Mouse (Mus musculus): ENCODE results near the gene Nxf1. TPM values are rescaled to one million over a fixed set of nuclear protein-coding genes. Genes with fewer than 3 reads are reported as not detected.

Gene Nxf1
- polyA plus RNA-seq, 1 experiment from 2014 or later = 168 TPM

- H3K4me2 ChIP-seq (ENCODE audit: low read length) = no peak overlapping the region
- WGBS = 81% methylated on average over 3 of the region's 3 CpGs
- H3K4me3 ChIP-seq (ENCODE audit: low read depth, low read length) = no peak overlapping the region
- DNase-seq (ENCODE audit: low spot score) (no peak), ATAC-seq (replicated peaks; ENCODE audit: low FRiP score, low TSS enrichment, low read depth) (no peak)
- no peaks in the 10 kb centered on the region for H3K27me3 ChIP-seq (replicated peaks; ENCODE audit: control insufficient read depth, insufficient read depth, low read length)
- H3K9ac ChIP-seq (ENCODE audit: low read length) = no peak overlapping the region
- peaks cover 17% of the 10 kb centered on the region for H3K36me3 ChIP-seq (ENCODE audit: control insufficient read depth, insufficient read depth, low read length)
- no peak overlapping the region for H3K27ac ChIP-seq (ENCODE audit: low read depth)
- peaks cover 11% of the 10 kb centered on the region for H3K4me1 ChIP-seq (replicated peaks; ENCODE audit: control insufficient read depth, insufficient read depth, low read length)
- H3K9me3 ChIP-seq (ENCODE audit: control insufficient read depth, low read length) = no peaks in the 10 kb centered on the region
Observed at GRCm38 (mm10) chr19:8734334-8734733, 22.5 kb upstream of the Nxf1 start.

GRCm38 (mm10) chr19:8735389-8736159 lies 21.3 kb upstream of the Nxf1 start, which contains the start of gene Wdr74:
TSS of gene Wdr74 (plus strand) at chr19:8735827.
- Histone ChIP-seq H3K27me3 (replicated peaks; ENCODE audit: control insufficient read depth, insufficient read depth, low read length) (no peaks in the 10 kb centered on the region), H3K9ac (ENCODE audit: low read length) (peak within 1 kb of the TSS; percentile 78), H3K9me3 (ENCODE audit: control insufficient read depth, low read length) (no peaks in the 10 kb centered on the region), H3K4me1 (replicated peaks; ENCODE audit: control insufficient read depth, insufficient read depth, low read length) (peaks cover 14% of the 10 kb centered on the region), H3K27ac (ENCODE audit: low read depth) (peak within 1 kb of the TSS; percentile 51; the same call in 1 of the 2 replicates), H3K36me3 (ENCODE audit: control insufficient read depth, insufficient read depth, low read length) (peaks cover 30% of the 10 kb centered on the region), H3K4me2 (ENCODE audit: low read length) (peak within 1 kb of the TSS; percentile 90), H3K4me3 (ENCODE audit: low read depth, low read length) (peak within 1 kb of the TSS; percentile 97)
- WGBS = under 1% methylated on average over 32 of the region's 32 CpGs
- peak; percentile 89 for ATAC-seq (replicated peaks; ENCODE audit: low FRiP score, low TSS enrichment, low read depth)
- DNase-seq (ENCODE audit: low spot score) = peak; percentile 97

- Histone ChIP-seq H3K27me3 (replicated peaks; ENCODE audit: control insufficient read depth, insufficient read depth, low read length) (no peaks in the 10 kb centered on the region), H3K4me2 (ENCODE audit: low read length) (peak overlapping the region; percentile 90), H3K9ac (ENCODE audit: low read length) (peak overlapping the region; percentile 78), H3K4me1 (replicated peaks; ENCODE audit: control insufficient read depth, insufficient read depth, low read length) (peaks cover 16% of the 10 kb centered on the region), H3K36me3 (ENCODE audit: control insufficient read depth, insufficient read depth, low read length) (peaks cover 30% of the 10 kb centered on the region), H3K27ac (ENCODE audit: low read depth) (peak overlapping the region; percentile 51; the same call in 1 of the 2 replicates), H3K9me3 (ENCODE audit: control insufficient read depth, low read length) (no peaks in the 10 kb centered on the region), H3K4me3 (ENCODE audit: low read depth, low read length) (peak overlapping the region; percentile 97)
- no peak; the same call in 1 of the 2 replicates for ATAC-seq (replicated peaks; ENCODE audit: low FRiP score, low TSS enrichment, low read depth)
- WGBS = 2% methylated on average over 11 of the region's 11 CpGs
- no peak for DNase-seq (ENCODE audit: low spot score)
Observed at GRCm38 (mm10) chr19:8736160-8736467, 20.8 kb upstream of the Nxf1 start.

- 88% methylated on average over 7 of the region's 7 CpGs for WGBS
- Histone ChIP-seq H3K9ac (ENCODE audit: low read length) (no peak overlapping the region), H3K27ac (ENCODE audit: low read depth) (no peak overlapping the region), H3K27me3 (replicated peaks; ENCODE audit: control insufficient read depth, insufficient read depth, low read length) (no peaks in the 10 kb centered on the region), H3K9me3 (ENCODE audit: control insufficient read depth, low read length) (no peaks in the 10 kb centered on the region), H3K36me3 (ENCODE audit: control insufficient read depth, insufficient read depth, low read length) (peaks cover 42% of the 10 kb centered on the region), H3K4me1 (replicated peaks; ENCODE audit: control insufficient read depth, insufficient read depth, low read length) (peaks cover 24% of the 10 kb centered on the region), H3K4me3 (ENCODE audit: low read depth, low read length) (no peak overlapping the region), H3K4me2 (ENCODE audit: low read length) (no peak overlapping the region)
- DNase-seq (ENCODE audit: low spot score) (no peak), ATAC-seq (replicated peaks; ENCODE audit: low FRiP score, low TSS enrichment, low read depth) (no peak)
Observed at GRCm38 (mm10) chr19:8738911-8739310, 18.0 kb upstream of the Nxf1 start.

- no peak overlapping the region for H3K4me2 ChIP-seq (ENCODE audit: low read length)
- WGBS = 93% methylated on average over 6 of the region's 6 CpGs
- peaks cover 24% of the 10 kb centered on the region for H3K4me1 ChIP-seq (replicated peaks; ENCODE audit: control insufficient read depth, insufficient read depth, low read length)
- no peak overlapping the region for H3K4me3 ChIP-seq (ENCODE audit: low read depth, low read length)
- DNase-seq (ENCODE audit: low spot score) (no peak), ATAC-seq (replicated peaks; ENCODE audit: low FRiP score, low TSS enrichment, low read depth) (no peak)
- H3K9me3 ChIP-seq (ENCODE audit: control insufficient read depth, low read length) = no peaks in the 10 kb centered on the region
- no peak overlapping the region for H3K9ac ChIP-seq (ENCODE audit: low read length)
- no peak overlapping the region for H3K27ac ChIP-seq (ENCODE audit: low read depth)
- H3K27me3 ChIP-seq (replicated peaks; ENCODE audit: control insufficient read depth, insufficient read depth, low read length) = no peaks in the 10 kb centered on the region
- H3K36me3 ChIP-seq (ENCODE audit: control insufficient read depth, insufficient read depth, low read length) = peaks cover 49% of the 10 kb centered on the region
Observed at GRCm38 (mm10) chr19:8739646-8740045, 17.2 kb upstream of the Nxf1 start.

GRCm38 (mm10) chr19:8740603-8741002 lies 16.3 kb upstream of the Nxf1 start, which contains the start of gene 1700092M07Rik:
TSS of gene 1700092M07Rik (plus strand) at chr19:8740718.
- ATAC-seq (replicated peaks; ENCODE audit: low FRiP score, low TSS enrichment, low read depth) (no peak), DNase-seq (ENCODE audit: low spot score) (no peak)
- H3K36me3 ChIP-seq (ENCODE audit: control insufficient read depth, insufficient read depth, low read length) = peaks cover 59% of the 10 kb centered on the region
- H3K9ac ChIP-seq (ENCODE audit: low read length) = peak within 1 kb of the TSS; percentile 95
- peak within 1 kb of the TSS; percentile 38 for H3K4me2 ChIP-seq (ENCODE audit: low read length)
- H3K9me3 ChIP-seq (ENCODE audit: control insufficient read depth, low read length) = no peaks in the 10 kb centered on the region
- no peaks in the 10 kb centered on the region for H3K27me3 ChIP-seq (replicated peaks; ENCODE audit: control insufficient read depth, insufficient read depth, low read length)
- H3K27ac ChIP-seq (ENCODE audit: low read depth) = peak within 1 kb of the TSS; percentile 98
- peaks cover 20% of the 10 kb centered on the region for H3K4me1 ChIP-seq (replicated peaks; ENCODE audit: control insufficient read depth, insufficient read depth, low read length)
- H3K4me3 ChIP-seq (ENCODE audit: low read depth, low read length) = peak within 1 kb of the TSS; percentile 94
- 62% methylated on average over 14 of the region's 14 CpGs for WGBS

GRCm38 (mm10) chr19:8741243-8741869 lies 15.5 kb upstream of the Nxf1 start, which contains the start of gene Stx5a:
TSS of gene Stx5a (plus strand) at chr19:8741413.
- under 1% methylated on average over 36 of the region's 36 CpGs for WGBS
- H3K9me3 ChIP-seq (ENCODE audit: control insufficient read depth, low read length) = no peaks in the 10 kb centered on the region
- peak within 1 kb of the TSS; percentile 94 for H3K4me3 ChIP-seq (ENCODE audit: low read depth, low read length)
- peak within 1 kb of the TSS; percentile 98 for H3K27ac ChIP-seq (ENCODE audit: low read depth)
- H3K27me3 ChIP-seq (replicated peaks; ENCODE audit: control insufficient read depth, insufficient read depth, low read length) = no peaks in the 10 kb centered on the region
- peaks cover 20% of the 10 kb centered on the region for H3K4me1 ChIP-seq (replicated peaks; ENCODE audit: control insufficient read depth, insufficient read depth, low read length)
- peaks cover 67% of the 10 kb centered on the region for H3K36me3 ChIP-seq (ENCODE audit: control insufficient read depth, insufficient read depth, low read length)
- ATAC-seq (replicated peaks; ENCODE audit: low FRiP score, low TSS enrichment, low read depth) (peak; percentile 98), DNase-seq (ENCODE audit: low spot score) (peak; percentile 98)
- peak within 1 kb of the TSS; percentile 95 for H3K9ac ChIP-seq (ENCODE audit: low read length)
- peak within 1 kb of the TSS; percentile 99 for H3K4me2 ChIP-seq (ENCODE audit: low read length)

GRCm38 (mm10) chr19:8742176-8742575 lies 14.7 kb upstream of the Nxf1 start:
- H3K27ac ChIP-seq (ENCODE audit: low read depth) = peak overlapping the region; percentile 98
- H3K27me3 ChIP-seq (replicated peaks; ENCODE audit: control insufficient read depth, insufficient read depth, low read length) = no peaks in the 10 kb centered on the region
- 17% methylated on average over 14 of the region's 14 CpGs for WGBS
- H3K4me3 ChIP-seq (ENCODE audit: low read depth, low read length) = peak overlapping the region; percentile 94
- peak overlapping the region; percentile 95 for H3K9ac ChIP-seq (ENCODE audit: low read length)
- peaks cover 13% of the 10 kb centered on the region for H3K4me1 ChIP-seq (replicated peaks; ENCODE audit: control insufficient read depth, insufficient read depth, low read length)
- peaks cover 75% of the 10 kb centered on the region for H3K36me3 ChIP-seq (ENCODE audit: control insufficient read depth, insufficient read depth, low read length)
- ATAC-seq (replicated peaks; ENCODE audit: low FRiP score, low TSS enrichment, low read depth) (no peak), DNase-seq (ENCODE audit: low spot score) (no peak)
- H3K9me3 ChIP-seq (ENCODE audit: control insufficient read depth, low read length) = no peaks in the 10 kb centered on the region
- peak overlapping the region; percentile 99 for H3K4me2 ChIP-seq (ENCODE audit: low read length)

All from intestine, embryonic 14.5 days (tissue).